Mouse (Mus musculus): ENCODE measurements around the gene Cadps2. TPM values are rescaled to one million over a fixed set of nuclear protein-coding genes. Genes with fewer than 3 reads are reported as not detected.

Gene Cadps2
- polyA plus RNA-seq, 1 experiment from 2014 or later, result 3.5 TPM

DNA sequence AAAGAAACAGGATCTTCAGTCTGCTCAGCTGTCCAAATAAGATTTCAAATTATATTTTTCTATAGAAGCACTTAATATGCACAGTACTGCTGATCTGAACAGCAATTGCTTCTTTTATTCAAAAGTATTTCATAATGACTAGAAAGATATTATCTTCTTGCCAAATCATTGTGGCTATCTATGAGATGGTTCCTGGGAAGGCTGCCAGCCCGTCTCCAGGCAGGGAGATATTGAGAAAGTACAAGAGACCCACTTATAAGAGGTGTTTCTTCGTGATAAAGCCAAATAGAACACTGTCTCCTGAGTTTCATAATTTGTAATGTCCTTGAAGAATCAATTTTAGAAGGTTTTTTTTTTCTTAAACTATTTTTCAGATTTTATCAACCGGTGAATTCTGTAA is 202.1 kb downstream of the Cadps2 start:
- Histone ChIP-seq H3K9ac (no peak overlapping the region), H3K4me2 (replicated peaks) (no peak overlapping the region), H3K27me3 (no peaks in the 10 kb centered on the region), H3K9me3 (no peaks in the 10 kb centered on the region), H3K27ac (no peak overlapping the region), H3K4me1 (no peaks in the 10 kb centered on the region), H3K4me3 (no peak overlapping the region), H3K36me3 (no peaks in the 10 kb centered on the region)
- ATAC-seq (ENCODE audit: low FRiP score, low read depth), result no peak
- 77% methylated on average over 3 of the region's 3 CpGs for WGBS

DNA sequence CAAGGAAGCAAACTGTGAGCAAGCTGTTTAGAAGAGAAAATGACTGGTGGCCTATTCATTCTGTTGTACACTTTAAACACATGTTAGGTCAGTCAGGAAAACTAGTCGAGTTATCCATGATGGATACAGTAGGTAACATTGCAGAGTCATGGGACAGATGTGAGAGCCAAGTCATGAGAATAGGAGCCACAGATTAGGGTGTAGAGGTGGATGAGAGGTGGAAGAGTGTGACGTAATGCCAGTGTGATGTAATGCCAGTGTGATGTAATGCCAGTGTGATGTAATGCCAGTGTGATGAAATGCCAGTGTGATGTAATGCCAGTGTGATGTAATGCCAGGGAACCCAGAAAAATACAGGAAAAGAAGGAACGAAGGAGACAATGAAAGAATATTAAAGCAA is 204.0 kb downstream of the Cadps2 start:
- Histone ChIP-seq H3K27me3 (no peaks in the 10 kb centered on the region), H3K9me3 (no peaks in the 10 kb centered on the region), H3K4me3 (no peak overlapping the region), H3K4me1 (no peaks in the 10 kb centered on the region), H3K4me2 (replicated peaks) (no peak overlapping the region), H3K36me3 (no peaks in the 10 kb centered on the region), H3K9ac (no peak overlapping the region), H3K27ac (no peak overlapping the region)
- 89% methylated on average over 3 of the region's 3 CpGs for WGBS
- no peak for ATAC-seq (ENCODE audit: low FRiP score, low read depth)

DNA sequence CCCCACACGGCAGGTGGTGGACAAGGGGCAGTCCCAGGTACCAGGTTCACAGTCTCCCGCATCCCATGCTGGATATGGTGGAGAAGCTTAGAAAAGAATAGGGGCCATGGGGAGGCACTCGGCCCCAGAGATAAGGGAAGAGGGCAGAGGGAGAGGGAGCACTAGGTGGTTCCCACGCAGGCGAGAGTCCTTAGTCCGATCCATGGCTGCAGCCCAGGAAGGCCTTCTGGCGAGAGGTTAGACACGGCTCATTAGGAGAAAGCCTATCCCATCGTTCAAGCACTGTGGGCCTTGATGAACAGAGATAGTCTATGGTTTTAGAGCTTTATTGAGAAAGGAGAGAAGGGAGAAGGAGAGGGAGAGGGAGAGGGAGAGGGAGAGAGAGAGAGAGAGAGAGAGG is 205.2 kb downstream of the Cadps2 start:
- ATAC-seq (ENCODE audit: low FRiP score, low read depth), result no peak
- H3K4me1 ChIP-seq, result no peaks in the 10 kb centered on the region
- H3K4me2 ChIP-seq (replicated peaks), result no peak overlapping the region
- H3K9me3 ChIP-seq, result no peaks in the 10 kb centered on the region
- no peaks in the 10 kb centered on the region for H3K36me3 ChIP-seq
- WGBS, result 84% methylated on average over 9 of the region's 9 CpGs
- no peaks in the 10 kb centered on the region for H3K27me3 ChIP-seq
- H3K4me3 ChIP-seq, result no peak overlapping the region
- no peak overlapping the region for H3K27ac ChIP-seq
- H3K9ac ChIP-seq, result no peak overlapping the region

DNA sequence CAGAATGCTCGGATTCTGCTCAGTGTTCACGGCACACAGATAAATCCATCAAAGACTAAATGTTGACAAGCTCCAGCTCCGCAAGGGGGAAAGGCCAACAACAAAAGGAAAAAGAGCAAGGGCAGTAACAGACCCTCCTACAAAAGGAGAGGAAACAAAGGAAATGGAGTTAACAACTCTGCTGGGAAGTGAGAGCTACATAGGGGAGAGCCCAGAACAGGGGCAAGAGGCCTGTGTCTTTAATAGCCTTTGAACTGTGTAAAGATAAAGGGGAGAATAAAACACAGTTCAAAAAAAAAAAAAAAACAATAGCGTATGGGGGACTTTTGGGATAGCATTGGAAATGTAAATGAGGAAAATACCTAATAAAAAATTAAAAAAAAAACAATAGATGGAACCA is 208.8 kb downstream of the Cadps2 start:
- Histone ChIP-seq H3K4me3 (no peak overlapping the region), H3K9me3 (no peaks in the 10 kb centered on the region), H3K9ac (no peak overlapping the region), H3K27me3 (no peaks in the 10 kb centered on the region), H3K4me1 (no peaks in the 10 kb centered on the region), H3K27ac (no peak overlapping the region), H3K36me3 (no peaks in the 10 kb centered on the region), H3K4me2 (replicated peaks) (no peak overlapping the region)
- WGBS, result 47% methylated on average over 4 of the region's 4 CpGs
- ATAC-seq (ENCODE audit: low FRiP score, low read depth), result no peak

DNA sequence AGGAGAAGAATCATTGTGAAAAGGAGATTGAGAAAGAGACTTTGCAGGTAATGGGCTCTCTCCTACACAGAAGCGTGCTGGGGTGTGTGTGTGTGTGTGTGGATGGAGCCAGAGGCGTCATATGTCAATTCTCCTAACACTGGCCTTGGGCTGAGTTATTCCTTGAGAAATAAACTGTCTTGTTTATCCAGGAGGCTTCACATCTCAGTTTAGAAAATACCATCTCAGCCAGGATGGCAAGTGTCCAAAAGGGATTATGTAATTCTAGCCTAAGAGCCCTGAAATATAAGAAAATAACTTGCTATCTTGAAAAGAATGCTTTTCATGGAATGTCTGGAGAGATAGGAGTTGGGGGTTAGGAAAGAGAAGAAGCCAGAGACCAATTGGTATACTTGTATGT is 264.1 kb downstream of the Cadps2 start:
- Histone ChIP-seq H3K27me3 (no peaks in the 10 kb centered on the region), H3K36me3 (no peaks in the 10 kb centered on the region), H3K4me3 (no peak overlapping the region), H3K27ac (no peak overlapping the region), H3K9ac (no peak overlapping the region), H3K9me3 (no peaks in the 10 kb centered on the region), H3K4me2 (replicated peaks) (no peak overlapping the region), H3K4me1 (no peaks in the 10 kb centered on the region)
- 83% methylated on average over 2 of the region's 2 CpGs for WGBS
- no peak for ATAC-seq (ENCODE audit: low FRiP score, low read depth)

DNA sequence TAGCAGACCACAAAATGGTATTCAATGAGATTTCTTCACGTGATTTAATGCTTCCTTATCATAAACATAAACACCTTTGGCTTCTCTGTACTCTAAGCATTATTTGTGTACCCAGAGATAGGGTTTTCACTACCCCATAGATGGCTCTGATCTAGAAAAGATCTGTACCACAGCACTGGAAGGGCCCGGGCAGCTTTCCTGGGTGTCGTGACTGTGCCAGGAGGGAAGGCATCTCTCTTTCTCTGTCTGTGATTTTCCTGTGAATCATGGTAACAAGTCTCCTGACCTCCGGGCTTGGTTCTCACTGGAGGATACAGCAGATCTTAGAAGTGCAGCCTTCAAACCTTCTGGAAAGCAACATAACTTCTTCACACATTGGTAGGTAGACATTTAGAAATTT is 265.5 kb downstream of the Cadps2 start:
- Histone ChIP-seq H3K36me3 (no peaks in the 10 kb centered on the region), H3K9ac (no peak overlapping the region), H3K4me2 (replicated peaks) (no peak overlapping the region), H3K4me1 (no peaks in the 10 kb centered on the region), H3K27me3 (no peaks in the 10 kb centered on the region), H3K9me3 (no peaks in the 10 kb centered on the region), H3K4me3 (no peak overlapping the region), H3K27ac (no peak overlapping the region)
- 86% methylated on average over 4 of the region's 4 CpGs for WGBS
- no peak for ATAC-seq (ENCODE audit: low FRiP score, low read depth)

DNA sequence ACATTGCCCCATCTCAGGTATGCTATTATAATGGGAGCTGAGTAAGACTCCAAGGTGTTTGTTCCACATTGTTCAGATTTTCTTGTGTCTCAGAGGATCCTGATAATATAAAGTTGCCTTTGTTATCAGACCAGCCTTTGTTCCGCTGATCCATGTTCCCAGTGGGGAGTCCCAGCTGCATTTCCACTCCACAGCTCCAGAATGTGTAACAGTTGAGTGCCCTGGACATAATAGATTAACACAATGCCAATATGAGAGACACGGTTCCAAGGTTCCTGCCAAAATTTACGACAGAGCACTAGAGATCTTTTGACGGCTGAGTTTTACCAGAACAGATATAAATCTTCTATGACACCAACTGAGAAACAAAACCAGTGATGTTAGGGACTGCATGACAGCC is 266.8 kb downstream of the Cadps2 start:
- ATAC-seq (ENCODE audit: low FRiP score, low read depth), result no peak
- Histone ChIP-seq H3K4me1 (no peaks in the 10 kb centered on the region), H3K4me3 (no peak overlapping the region), H3K27me3 (no peaks in the 10 kb centered on the region), H3K36me3 (no peaks in the 10 kb centered on the region), H3K27ac (no peak overlapping the region), H3K4me2 (replicated peaks) (no peak overlapping the region), H3K9ac (no peak overlapping the region), H3K9me3 (no peaks in the 10 kb centered on the region)
- 62% methylated on average over 4 of the region's 4 CpGs for WGBS

DNA sequence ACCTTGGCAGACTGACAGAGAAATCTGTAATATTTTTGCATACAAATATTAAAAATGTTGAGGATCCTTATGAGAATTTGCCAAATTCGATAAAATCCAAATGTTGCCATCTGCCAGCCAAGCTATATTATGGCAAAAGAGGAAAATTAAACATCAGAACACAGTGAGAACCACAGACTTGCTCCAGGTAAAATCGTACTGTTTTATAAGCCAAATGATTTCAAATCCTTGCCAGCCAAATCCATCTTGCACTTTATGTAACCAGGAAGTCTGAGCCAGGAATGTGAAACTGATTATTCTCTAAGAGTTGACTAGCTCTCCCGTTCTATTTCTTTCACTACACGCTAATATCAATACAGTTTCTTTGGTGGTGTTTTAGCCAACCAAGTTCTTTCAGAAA is 269.5 kb downstream of the Cadps2 start:
- Histone ChIP-seq H3K27me3 (no peaks in the 10 kb centered on the region), H3K27ac (no peak overlapping the region), H3K36me3 (no peaks in the 10 kb centered on the region), H3K9me3 (no peaks in the 10 kb centered on the region), H3K4me2 (replicated peaks) (no peak overlapping the region), H3K9ac (no peak overlapping the region), H3K4me3 (no peak overlapping the region), H3K4me1 (no peaks in the 10 kb centered on the region)
- WGBS, result 82% methylated on average over 4 of the region's 4 CpGs
- no peak for ATAC-seq (ENCODE audit: low FRiP score, low read depth)

DNA sequence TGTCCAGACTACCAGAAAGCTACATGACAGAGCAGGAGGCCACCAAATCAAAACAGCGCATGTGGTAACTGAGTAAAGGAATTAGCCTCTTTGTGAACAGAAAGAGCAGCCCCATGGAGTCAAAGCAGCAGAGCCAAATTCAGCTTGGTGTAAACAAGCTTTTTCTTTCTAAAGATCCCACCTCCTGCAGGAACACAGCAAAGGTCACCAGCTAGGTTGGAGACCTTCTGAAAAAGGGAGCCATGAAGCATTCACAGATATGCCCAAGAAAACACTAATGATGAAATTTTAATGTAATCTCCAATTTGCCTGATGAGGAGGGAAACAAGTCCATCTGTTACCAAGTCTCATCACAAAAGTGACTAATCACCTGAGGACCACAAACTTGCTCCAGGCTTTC is 270.5 kb downstream of the Cadps2 start:
- Histone ChIP-seq H3K27ac (no peak overlapping the region), H3K4me3 (no peak overlapping the region), H3K36me3 (no peaks in the 10 kb centered on the region), H3K4me2 (replicated peaks) (no peak overlapping the region), H3K4me1 (no peaks in the 10 kb centered on the region), H3K27me3 (no peaks in the 10 kb centered on the region), H3K9me3 (no peaks in the 10 kb centered on the region), H3K9ac (no peak overlapping the region)
- 82% methylated on average over 1 of the region's 1 CpGs for WGBS
- no peak for ATAC-seq (ENCODE audit: low FRiP score, low read depth)

DNA sequence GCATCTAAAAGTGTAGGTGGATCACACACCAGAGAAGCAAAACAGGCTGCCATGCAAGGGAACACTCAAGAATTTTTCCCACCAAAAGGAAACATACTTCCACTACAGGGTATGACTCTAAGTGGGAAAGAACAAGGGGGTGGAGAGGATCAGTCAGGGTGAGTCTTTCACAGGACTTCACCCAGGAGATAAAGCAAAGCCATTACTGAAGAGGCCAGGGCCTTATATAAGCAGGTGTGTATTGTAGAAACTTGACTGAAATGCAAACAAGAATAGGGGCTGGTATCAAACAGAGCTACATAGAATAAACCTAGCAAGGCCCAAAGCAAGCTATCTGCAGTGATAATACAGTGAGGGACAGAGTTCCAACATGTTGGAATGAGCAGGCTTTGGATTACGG is 271.6 kb downstream of the Cadps2 start:
- Histone ChIP-seq H3K9ac (no peak overlapping the region), H3K4me3 (no peak overlapping the region), H3K27me3 (no peaks in the 10 kb centered on the region), H3K27ac (no peak overlapping the region), H3K9me3 (no peaks in the 10 kb centered on the region), H3K4me1 (no peaks in the 10 kb centered on the region), H3K36me3 (no peaks in the 10 kb centered on the region), H3K4me2 (replicated peaks) (no peak overlapping the region)
- ATAC-seq (ENCODE audit: low FRiP score, low read depth), result no peak
- 76% methylated on average over 1 of the region's 1 CpGs for WGBS

DNA sequence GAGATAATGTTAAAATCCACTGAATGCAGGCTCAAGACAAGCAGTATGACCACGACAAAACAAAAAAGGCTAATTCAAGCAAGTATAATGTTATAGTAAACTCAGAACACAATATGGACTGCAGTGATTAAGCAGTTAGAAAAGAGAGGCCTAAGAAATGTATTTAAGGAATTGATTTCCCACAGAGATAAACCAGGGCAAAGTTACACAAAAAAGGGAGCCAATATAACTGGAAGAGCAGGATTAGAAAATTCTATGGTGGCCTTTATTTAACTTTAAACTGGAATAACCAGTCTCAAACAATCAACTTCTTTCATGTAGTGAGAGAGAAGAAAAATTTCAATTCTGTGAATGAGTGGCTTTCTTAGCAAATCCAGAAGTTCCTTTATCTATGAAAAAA is 289.3 kb downstream of the Cadps2 start:
- Histone ChIP-seq H3K4me2 (replicated peaks) (no peak overlapping the region), H3K4me3 (no peak overlapping the region), H3K9me3 (no peaks in the 10 kb centered on the region), H3K27ac (no peak overlapping the region), H3K4me1 (no peaks in the 10 kb centered on the region), H3K36me3 (no peaks in the 10 kb centered on the region), H3K27me3 (no peaks in the 10 kb centered on the region), H3K9ac (no peak overlapping the region)
- WGBS, result 82% methylated on average over 1 of the region's 1 CpGs
- ATAC-seq (ENCODE audit: low FRiP score, low read depth), result no peak

DNA sequence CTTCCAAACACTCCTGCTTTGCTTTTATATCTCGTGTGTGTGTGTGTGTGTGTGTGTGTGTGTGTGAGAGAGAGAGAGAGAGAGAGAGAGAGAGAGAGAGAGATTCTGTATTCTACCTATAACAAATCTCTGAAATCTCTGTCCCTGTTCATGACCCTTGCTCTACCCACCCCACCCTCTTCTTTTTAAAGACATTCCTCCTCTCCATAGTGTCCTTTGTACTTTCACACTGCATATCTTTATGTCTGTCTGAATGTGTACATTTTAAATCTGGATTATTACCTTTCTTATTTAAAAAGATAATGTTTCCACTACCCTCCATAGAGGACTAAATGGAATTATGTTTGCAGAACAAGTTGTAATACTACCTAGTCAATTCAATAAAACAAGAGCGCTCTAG is 315.5 kb downstream of the Cadps2 start:
- Histone ChIP-seq H3K27me3 (no peaks in the 10 kb centered on the region), H3K9ac (no peak overlapping the region), H3K9me3 (no peaks in the 10 kb centered on the region), H3K36me3 (no peaks in the 10 kb centered on the region), H3K4me2 (replicated peaks) (no peak overlapping the region), H3K4me3 (no peak overlapping the region), H3K27ac (no peak overlapping the region), H3K4me1 (no peaks in the 10 kb centered on the region)
- ATAC-seq (ENCODE audit: low FRiP score, low read depth), result no peak
- WGBS, result 94% methylated on average over 2 of the region's 2 CpGs

DNA sequence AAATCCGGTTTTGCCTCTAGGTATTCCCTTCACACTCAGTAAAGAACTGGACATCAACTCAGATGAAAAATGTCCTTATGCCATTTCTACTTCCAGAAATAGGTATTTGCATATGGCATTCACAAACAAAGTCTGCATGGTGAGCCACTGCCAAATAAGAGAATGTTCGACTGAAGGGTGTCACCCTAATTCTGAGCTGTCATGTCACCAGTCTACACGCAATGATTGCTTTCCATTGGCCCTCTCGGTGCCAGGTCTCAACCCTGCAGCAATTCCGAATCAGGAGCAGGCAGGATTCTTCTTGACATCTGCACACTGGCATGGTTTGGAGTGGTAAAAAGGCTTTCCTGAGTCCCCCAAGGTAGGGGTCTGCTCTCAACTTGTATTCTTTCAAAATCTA is 316.7 kb downstream of the Cadps2 start:
- Histone ChIP-seq H3K27me3 (no peaks in the 10 kb centered on the region), H3K4me1 (no peaks in the 10 kb centered on the region), H3K4me2 (replicated peaks) (no peak overlapping the region), H3K9ac (no peak overlapping the region), H3K36me3 (no peaks in the 10 kb centered on the region), H3K27ac (no peak overlapping the region), H3K9me3 (no peaks in the 10 kb centered on the region), H3K4me3 (no peak overlapping the region)
- WGBS, result 93% methylated on average over 5 of the region's 5 CpGs
- no peak for ATAC-seq (ENCODE audit: low FRiP score, low read depth)

DNA sequence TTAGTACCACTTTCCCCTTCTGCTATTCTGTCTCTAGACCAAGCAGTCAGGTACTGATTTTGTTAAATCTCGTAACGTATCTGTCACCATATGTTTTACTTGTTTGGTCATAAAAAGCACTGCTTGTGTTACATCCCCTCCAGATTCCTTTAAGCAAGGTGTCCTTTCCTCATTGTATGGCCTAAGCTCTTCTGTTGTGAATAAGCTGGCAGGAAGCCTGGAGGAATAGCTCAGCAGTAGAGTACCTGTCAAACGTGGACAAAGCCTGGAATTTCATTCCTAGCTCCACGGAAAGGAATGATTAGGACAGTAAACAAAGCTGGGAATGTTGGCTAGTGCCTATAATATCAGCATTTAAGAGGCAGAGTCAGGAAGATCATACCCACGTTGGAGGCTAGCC is 340.6 kb downstream of the Cadps2 start:
- H3K27me3 ChIP-seq, result no peaks in the 10 kb centered on the region
- H3K9ac ChIP-seq, result no peak overlapping the region
- H3K27ac ChIP-seq, result no peak overlapping the region
- ATAC-seq (ENCODE audit: low FRiP score, low read depth), result no peak
- WGBS, result 56% methylated on average over 5 of the region's 5 CpGs
- H3K36me3 ChIP-seq, result no peaks in the 10 kb centered on the region
- no peaks in the 10 kb centered on the region for H3K9me3 ChIP-seq
- no peak overlapping the region for H3K4me2 ChIP-seq (replicated peaks)
- H3K4me3 ChIP-seq, result no peak overlapping the region
- no peaks in the 10 kb centered on the region for H3K4me1 ChIP-seq

All from limb, embryonic 13.5 days (tissue).